Mouse (Mus musculus) lung, postnatal 0 days (tissue): Measurements from ENCODE around the gene Rev3l.

ENCODE experiments used
- CTCF ChIP-seq: IDR thresholded peaks from 2 replicates; pipeline ENCODE4 v1.5.1; 2016; ENCODE audit warnings: antibody characterized with exemption, mild to moderate bottlenecking
- EP300 ChIP-seq: IDR thresholded peaks from 2 replicates; pipeline ENCODE4 v1.6.1; 2016; ENCODE audit warnings: antibody characterized with exemption, mild to moderate bottlenecking, control low read depth

DNA sequence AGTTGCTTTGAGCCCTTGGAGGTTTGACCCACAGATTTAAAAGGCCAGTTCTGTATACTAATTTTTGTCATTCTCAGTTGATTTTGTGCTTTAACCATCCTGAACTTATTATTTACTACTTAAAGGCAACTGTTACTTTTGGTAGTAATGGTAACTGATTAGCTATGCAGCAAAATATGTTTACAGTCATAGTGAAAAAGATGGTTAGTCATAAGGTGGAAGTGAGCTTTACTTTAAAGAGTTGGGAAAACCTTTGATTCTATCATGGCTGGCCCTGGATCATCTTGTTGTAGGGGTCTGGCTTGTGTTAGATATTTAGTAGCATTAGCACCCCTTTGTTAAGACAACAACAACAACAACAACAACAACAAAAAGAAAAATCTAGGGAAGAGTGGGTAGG, 180.7 kb downstream of the Rev3l start:
- TF ChIP-seq CTCF: no peak
- TF ChIP-seq EP300: no peak
